Mouse (Mus musculus) urinary bladder, postnatal 36 days (tissue): ENCODE measurements around the gene Rab37.

Experiments
- DNase-seq, 2 experiments: peaks; one replicate each; pipeline ENCODE4 v3.0.0; 2022; ENCODE audit warnings: low spot score in 2 of 2, mixed read lengths in 1 of 2

Rab37 gene

DNA sequence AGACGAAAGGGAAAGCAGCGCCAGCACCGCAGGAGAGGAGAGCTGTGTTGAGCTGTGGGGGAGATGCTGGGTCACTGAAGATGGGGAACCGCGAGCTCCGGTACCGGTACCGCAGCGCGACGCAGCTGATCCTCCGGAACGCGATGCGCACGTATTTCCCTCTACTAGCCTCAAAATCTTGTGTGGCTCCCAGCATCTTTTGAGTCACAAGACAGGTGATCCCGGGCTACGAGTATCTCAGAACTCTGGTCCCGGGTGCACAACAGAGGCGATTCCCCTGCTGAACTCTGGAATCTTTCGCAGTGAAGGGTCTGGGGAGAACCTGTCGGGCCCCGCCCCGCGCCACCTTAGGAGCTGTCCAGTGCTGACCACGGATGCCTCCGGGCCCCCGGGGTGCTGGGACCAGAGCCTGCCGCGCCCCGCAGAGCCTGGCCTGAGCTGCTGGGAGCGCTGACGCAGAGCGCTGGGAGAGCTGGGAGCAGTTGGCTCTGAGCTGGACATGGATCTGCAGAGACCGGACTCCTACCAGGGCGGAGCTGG, at the start of gene Rab37:
Rab37 (plus strand) TSS at position 70 of the 540 bp plus-strand sequence.
- DNase-seq = peak in 1 of 2 experiments; percentile 6

DNA sequence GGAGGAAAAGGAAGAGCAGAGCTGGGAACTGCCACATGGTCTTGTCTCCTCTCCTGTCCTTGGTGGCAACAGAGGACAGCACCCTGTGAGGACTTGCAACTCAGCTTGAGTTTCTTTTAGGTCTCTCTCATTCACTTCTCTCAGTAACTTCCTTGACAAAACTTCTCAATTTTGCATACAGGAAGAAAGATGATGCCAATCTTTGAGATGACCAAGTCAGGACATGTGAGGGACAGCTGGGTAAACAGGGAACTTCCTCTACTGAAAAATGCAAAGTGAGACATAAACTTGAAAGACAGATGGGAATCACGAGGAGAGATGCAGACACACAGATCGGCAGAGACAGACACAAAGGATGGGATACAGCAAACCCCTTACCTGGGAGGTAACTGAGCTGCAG, 43.0 kb upstream of the Rab37 start, which contains the start of gene Cd300ld3:
Cd300ld3 (minus strand) TSS at position 151 of the 400 bp plus-strand sequence.
- DNase-seq = no peak

DNA sequence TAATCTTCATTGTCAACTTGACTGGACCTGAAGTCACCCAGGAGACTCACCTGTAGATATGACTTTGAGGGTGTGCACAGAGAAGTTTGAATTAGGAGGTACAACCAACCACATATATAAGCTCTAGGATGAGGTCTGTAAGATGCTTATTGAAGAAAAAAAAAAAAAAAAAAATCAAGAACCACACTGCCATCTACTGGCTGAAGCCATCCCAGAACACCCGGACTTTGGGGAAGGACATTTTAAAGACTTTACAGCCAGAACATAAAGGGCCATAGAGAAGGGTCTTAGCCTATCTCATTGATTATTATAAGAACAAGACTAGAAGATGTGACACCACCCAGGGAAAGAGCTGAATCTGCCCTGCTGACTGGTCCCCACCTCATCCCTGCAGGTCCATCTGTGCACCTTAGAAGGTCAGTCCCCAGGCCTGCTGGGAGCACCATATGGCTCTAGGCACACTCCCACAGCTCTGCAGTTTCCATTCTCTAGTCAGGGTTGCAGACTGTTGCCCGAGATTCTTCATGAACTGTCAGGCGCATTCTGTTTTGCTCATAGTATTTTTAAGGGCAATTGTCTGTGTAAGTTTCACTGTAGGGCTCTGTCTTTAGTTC, 41.8 kb upstream of the Rab37 start:
- no peak for DNase-seq

DNA sequence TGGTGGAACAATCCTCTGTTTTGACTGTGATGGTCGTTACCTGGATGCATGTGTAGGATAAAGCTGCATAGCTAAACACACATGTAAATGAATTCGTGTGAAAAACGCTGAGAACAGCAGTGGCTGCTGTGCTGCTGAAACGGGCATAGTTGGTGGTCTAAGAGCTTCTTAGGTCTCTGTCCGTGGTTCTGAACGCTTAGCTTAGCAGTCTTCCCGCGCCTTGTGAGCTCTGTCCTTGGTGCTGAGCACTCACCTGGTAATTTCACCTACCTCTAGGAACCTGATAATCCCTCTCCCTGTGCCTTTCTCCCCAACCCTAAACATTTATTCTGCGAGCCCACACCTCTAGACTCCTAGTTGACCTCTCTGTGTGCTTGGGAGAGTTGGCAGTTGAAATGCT, 39.0 kb upstream of the Rab37 start:
- DNase-seq = peak; percentile 12 to 21

DNA sequence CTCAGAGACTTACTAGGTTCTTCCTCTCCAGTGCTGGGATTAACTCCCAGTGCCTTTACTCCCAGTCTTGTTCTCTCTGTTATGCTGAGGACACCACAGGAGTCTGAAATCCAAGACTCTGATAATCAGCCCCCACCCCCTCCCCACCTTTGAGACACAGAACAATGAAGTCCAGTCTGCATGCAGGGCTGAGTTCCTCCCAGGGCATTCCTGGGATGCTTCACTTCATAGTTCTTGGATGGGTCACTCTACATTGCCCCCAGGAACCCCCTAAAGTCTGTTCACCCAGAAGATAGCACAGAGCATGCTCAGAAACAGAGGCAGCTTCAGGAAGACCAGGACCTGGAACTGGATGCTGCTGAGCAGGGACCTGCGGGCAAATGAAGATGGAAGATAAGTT, 38.2 kb upstream of the Rab37 start:
- DNase-seq = no peak

DNA sequence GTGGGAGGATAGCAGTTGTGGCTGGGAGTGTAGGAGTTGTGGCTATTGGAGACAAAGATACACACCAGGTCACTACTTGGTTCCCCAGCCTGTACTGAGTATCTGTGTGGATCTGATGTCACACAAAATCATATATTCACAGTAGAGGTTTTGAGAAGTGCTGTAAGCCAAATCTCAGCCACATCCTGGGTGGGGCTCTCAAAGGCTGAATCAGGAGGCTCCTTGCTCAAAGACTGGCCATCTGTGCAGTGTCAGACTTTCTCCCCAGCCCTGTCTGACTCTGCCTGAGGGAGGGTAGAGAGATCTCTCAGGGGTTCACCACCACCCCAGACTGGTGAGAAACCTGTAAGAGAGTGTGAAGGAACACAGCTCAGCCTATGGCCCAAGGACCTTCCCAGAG, 36.7 kb upstream of the Rab37 start:
- DNase-seq = no peak

DNA sequence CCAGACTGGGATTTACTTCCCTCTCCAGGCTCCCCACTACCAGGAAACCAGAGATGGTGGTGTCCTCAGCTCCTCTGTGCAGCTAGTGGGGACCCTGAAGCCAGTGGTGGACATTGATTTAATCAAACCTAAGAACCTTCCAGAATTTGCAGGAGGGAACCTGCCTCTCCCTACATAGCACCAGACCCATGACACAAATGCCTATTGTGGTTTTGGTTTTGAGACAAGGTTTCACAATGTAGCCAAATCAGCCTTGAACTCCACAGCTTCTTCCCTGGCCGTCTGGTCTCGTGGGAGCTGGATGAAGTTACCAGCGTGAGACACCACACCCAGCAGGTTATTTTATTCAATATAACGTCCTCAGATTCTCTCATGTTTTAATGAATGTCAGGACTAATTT, 32.5 kb upstream of the Rab37 start:
- DNase-seq = no peak

DNA sequence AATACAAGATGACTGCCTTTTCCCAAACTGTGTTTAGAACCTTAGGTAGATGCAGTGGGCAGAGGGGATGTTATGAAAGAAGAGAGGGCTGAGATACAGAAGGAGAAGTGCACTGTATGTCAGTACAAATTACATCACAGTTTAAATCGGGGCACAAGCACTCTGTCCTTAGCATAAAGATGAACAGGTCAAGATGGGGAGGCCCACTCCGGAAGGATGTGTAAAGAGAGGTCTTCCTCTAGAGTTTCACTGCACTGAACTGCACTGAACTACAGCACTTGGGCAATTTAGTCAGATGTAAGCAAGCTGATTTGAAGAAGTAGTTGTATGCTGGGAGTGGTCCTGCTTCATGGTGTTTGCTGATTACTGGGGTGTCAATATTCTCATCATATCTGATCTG, 31.4 kb upstream of the Rab37 start:
- no peak for DNase-seq

DNA sequence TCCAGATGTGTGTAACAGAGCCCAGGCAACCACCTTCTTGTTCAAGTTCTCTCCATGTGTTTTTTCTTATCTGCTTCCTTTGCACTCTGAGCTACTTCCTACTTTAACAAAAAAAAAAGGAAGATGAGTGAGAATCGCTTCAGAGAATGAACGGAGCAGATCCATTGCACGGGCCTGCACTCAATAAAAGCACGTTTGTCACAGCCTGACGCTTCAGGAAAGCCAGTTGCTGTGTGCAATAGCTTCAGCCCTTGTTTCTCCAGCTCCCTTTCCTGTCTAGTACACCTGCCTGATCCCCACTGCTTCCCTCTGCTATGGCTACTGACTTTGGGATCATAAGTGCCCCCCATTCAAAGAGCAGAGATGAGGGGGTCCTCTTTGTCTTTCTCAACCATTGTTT, 29.2 kb upstream of the Rab37 start, which contains the start of gene Cd300e:
Cd300e (minus strand) TSS at position 101 of the 400 bp plus-strand sequence.
- no peak for DNase-seq

DNA sequence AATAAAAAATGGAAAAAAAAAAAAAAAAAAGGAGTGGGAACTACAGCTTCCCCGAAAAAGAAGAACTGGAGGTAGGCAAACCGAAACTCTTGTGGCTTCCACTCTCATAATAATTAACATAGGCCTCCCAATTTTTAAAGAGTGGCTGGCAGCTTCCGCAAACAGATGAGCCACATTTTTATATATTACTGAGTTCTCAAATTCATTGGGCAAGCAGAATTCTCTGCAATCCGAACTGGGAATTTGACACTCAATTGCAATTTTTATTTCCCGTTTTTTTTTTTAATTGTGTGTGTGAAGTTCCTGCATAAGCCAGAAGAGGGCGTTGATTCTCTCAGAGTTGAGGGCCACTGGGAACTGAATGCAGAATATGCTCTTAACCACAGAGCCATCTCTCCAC, 24.5 kb upstream of the Rab37 start:
- no peak for DNase-seq

DNA sequence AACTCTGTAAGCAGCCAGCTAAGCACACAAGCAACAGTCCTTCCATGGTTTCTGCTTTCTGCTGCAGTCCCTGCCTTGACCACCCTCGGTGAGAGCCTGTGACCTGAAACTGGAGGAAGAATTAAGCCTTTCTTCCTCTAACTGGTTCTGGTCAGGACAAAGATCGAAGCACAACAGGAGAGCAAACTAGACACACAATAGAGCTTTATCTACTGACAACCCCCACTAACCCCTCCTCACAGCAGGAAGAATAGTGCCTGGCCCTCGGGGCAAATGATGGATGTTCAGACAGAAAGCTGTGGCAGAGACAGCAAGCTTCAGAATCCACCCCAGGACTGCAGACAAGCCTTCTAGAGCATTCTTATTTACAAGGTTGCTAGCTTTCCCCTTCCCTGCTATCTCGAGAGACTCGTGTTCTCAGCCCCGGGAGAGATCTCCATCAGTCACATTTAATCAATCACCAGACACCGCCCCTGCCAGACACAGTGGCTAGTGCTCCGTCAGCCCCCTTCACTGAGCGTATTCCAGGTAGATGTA, 20.1 kb upstream of the Rab37 start:
- no peak for DNase-seq

DNA sequence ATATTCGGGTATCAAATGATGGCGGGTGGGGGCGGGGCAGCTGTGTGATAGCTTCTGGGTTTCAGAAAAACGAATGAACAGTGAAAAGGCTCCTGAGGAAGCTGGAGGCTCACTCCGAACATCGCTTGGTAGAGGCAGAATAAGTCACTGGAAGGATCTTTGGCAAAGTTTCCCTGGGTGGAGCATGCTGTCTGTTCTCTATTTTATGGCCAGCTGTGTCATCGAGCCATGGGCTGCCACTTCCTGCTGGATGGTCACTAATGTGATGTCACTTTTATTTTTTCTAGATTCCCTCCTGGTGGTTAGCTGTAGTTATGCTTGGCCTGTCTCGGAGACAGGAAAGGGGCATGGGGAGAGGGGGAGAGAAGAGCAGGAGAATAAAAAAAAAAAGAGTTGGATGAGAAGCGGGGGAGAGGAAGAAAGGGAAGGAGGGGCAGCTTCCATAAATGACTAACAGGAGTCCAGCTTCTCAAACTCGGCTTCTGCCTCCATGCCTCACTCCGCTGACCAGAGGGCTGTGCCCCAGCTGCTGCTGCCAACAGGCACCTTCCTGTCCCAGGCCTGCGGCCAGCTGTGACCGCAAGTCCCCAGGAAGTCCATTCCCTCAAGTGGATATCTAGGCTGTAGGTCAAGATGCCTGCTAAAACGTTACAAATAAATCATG, 19.5 kb upstream of the Rab37 start:
- DNase-seq = peak; percentile 10 to 62

DNA sequence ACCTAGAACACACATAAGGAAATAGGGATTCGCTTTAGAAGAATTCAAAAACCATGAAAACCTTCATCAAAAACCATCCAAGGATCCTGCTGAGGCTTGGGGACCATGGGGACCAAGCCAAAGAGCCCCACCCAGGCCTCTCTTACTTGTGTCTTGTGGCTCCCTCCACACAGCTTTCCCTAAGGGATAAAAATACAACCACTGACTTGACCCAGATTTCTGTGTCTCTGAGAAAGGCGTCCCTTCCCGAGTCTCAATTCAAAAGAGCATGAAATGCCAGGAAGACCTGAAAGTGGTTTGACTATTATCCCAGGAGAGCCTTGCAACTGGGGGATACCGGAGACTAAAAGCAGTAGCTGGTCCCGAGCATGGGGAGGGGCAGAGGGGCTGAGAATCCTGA, 18.2 kb upstream of the Rab37 start:
- DNase-seq = no peak

DNA sequence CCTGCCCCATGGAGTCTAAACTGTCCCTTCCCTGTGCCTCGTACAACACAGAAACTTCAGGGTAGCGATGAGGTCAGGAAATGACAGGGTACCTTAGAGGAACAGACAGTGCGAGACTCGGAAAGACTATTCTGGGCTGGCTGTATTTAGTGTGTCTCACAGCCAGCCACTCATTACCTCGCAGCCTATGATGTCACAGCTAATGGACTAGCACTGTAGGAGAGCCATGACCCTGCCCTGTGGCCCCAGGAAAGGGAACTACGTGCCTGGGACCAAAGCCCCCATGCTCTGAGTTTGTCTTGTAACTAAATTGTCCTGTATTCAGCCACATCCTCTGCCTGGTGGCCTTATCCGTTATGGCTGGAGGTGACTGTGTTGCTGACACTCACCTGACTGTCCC, 15.8 kb upstream of the Rab37 start:
- DNase-seq = no peak

DNA sequence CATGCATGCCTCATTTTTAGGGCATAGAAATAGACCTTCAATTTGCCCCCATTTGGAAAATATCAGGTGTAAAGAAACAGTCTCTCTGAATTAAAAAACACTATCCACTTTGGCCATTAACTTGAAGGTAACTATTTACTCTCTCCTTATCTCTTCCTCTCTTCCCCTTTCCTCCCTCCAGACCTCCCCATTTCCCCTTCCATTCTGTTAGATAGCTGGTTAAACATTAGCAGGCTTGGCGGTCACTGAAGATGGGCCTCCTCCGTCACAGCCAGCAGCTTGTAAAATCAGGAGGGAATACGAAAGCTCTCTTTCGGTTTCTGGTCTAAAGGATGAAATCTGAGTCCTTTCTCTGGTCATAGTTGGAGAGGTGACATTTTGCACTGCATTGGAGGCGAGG, 15.4 kb upstream of the Rab37 start:
- DNase-seq = no peak

DNA sequence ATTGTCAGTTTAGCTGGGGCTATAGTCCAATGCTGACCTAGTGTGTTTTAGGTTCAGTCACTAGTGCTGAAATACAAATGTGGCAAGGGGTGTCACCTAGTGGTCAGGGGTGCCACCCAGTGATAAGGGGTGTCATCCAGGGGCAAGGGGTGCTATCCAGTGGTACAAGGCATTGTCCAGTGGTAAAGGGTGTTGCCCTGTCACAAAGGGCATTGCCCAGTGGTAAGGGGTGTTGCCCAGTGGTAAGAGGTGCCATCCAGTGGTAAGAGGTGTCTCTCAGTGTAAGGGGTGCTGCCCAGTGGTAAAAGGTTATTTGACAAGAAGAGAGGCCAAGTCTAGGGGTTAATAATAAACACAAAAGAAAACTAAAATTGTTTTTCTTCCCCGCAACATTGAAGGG, 13.8 kb upstream of the Rab37 start:
- DNase-seq = no peak

DNA sequence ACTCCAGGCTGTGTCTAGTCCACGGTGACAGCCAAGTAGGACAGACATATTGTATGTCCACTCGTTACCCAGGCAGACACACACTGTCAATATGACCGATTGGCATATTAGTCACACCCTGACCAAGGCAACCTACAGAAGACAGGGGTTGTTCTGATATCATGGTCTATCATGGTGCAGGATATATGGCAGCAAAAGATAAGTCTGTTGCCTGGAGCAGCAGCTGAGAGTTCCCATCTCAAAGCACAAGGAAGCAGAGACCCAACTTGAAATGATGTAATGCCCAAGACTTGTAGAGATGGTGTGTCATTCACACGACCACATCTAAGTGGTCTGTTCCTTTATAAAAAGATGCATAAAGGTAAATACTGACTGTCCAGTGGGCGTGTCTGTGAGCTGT, 12.6 kb upstream of the Rab37 start:
- no peak for DNase-seq

DNA sequence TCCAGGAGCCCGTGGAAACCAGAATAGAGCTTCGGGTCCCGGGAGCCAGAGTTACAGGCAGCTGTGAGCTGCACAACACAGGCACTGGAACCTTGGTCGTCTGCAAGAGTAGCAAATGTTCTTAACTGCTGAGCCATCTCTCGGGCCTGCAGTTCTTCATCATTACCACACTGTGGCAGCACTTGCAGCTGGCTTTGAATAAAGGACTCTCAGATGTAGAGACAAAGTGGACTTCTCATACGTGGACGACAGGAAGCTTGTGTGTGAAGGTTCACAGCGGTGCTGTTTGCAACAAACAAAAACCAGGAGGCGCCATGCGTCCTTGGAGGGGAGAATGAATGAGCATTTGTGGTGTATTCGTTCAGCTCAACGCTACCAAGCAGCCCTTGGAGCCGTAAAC, 10.3 kb upstream of the Rab37 start:
- peak; percentile 32 to 41 for DNase-seq

DNA sequence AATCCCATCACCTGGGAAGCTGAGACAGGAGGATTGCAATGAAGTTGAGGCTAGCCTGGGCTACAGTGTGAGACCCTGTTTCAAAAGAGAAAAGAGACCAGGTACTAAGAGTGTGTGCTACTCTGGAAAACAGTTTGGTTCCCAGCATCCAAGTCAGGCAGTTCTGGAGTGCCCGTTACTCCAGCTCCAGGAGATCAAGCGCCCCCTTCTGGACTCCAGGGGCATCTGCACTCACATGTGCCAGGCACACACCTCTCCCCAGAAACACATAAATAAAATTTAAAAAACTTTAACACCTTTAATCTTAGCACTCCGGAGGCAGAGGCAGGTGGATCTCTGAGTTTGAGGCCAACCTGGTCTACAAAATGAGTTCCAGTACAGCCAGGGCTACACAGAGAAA, 9.9 kb upstream of the Rab37 start:
- DNase-seq = no peak

DNA sequence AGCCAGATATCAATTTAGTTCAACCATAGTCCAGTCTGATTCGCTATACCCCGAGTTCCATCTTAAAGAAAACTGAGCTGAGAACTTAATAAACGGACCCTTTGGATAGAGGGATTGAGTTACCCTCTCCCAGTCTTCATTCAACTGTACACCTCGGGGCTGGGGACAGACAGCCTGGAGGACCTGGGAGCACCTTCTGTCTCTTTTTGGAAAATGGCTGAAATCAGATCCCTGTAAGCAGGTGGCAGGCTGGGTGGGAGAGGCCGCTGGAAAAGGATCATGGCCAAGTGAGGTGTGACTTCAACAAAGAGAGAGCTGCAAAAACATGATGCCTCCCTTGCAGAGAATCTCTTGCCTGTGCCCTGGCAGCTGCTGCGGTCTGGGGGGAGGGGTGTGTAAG, 9.0 kb upstream of the Rab37 start:
- no peak for DNase-seq

DNA sequence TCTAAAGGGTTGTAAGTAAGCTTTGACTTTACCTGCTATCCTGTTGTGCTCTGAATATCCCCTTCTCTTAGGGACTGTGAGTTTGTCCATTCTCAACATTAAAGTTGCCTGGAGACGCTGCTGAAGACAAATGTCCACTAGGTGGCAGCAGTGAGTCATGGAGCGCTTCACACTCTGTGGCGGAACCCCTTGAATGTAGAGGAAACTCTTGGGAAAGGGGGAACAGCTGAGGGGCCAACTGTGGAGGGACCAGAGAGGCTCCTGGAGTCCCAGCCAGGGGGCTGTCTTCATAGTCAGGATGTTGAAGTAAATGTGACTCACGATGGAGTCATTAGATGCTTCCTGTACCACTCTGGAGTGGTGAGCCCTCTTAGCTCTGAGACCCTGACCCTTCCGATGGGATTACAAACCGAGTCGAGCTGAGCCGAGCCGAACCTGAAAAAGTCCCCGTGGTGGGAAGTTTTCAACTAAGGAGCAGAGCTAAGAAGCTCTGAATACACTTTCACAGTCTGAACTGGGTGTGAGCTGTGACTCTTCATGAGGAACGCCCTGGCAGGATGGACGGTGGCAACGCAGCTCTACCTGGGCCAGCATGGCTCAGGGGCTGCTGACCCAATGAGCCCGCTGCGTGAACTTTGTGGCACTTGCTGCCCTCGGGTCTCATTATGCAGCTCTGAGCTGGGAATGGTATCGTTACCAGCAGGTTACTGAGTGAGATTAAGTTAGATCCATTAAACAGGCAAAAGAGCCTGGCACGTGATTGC, 7.7 kb upstream of the Rab37 start:
- peak; percentile 33 to 64 for DNase-seq

DNA sequence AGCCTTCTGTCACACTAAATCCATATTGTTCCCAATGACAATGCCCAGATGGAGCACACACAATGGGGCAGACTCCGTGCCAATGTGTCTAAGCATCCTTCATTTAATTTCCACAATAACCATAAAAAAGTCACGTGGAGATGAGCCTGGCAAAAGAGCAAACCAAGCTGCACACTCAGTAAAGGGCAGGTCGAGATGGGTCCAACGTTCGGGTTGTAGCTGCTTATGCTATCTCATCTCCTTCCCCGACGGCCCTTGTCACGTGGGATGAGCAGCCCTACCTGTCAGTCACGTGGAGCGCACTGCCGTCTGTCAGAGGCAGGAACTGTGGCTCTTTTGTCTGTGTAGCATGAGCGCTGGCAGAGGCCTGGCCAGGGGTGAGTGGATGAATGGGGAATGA, 6.6 kb upstream of the Rab37 start:
- DNase-seq = no peak
